Mouse (Mus musculus): Measurements from ENCODE around the gene Asxl2.
"Not testable (repeated sequence)": the region's sequence is repeated elsewhere in the genome, so short reads cannot be mapped to it uniquely, and the experiment has no call there.

Gene Asxl2

DNA sequence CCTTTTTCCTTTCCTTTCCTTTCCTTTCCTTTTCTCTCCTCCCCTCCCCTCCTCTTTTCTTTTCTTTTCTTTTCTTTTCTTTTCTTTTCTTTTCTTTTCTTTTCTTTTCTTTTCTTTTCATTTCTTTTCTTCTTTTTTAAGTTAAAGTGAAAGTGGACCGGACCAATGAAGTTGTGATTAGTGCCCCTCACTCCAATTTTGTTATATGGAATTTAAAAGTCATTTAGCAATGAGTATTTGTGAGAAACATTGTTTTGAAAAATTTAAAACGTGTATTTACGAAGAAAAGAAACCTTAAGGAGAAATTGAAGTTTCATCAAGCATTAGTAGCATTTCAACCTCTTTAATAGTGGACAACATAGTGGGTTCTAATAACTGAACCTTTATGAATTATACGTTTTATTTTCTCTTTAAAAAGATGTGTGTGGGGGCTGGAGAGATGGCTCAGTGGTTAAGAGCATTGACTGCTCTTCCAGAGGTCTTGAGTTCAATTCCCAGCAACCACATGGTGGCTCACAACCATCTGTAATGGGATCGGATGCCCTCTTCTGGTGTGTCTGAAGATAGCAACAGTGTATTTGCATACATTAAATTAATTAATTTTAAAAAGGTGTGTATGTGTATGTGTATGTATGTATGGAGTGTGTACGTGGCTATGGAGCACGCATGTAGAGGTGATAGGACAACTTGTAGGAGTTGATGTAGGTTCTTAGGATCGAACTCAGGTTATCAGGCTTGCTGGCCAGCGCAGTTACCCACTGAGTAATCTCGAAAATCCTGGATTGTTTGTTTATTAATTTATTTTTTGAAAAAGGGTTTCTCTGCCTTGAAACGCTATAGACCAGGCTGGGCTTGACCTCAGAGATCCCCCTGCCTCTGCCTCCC is 1.5 kb downstream of the Asxl2 start:
- no peak for DNase-seq (ENCODE audit: low read depth, low spot score)

DNA sequence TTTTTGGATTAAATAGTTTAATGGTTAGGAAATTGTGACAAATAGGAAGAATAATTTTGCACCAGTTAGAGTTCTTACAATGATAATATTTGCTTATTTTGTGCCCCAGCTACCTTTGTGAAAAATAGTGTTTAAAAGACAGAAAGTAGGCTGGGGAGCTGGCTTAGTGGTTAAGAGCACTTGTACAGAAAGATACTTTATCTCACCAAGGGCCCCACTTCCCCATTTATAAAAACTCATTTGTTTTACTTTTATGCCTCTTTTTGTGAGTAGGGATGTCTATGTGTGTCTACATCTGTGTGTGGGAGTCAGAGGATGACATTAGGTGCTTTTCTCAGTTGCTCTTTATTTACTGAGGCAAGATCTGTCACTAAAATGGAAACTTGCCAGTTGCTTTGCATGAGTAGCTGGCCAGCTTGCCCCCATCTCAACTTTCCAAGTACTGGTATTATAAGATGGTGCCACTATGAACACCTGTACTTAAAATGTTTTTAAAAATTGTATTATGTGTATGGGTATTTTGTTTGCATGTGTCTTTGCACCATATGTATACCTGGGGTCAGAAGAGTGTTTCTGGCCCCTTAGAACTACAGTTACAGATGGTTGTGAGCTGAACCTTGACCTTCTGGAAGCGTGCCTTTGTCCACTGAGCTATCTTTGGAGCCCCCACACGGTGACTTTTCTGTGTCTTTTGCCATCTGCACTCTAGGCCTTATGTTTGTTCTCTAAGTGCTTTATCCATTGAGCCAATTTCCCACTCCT is 3.2 kb downstream of the Asxl2 start:
- no peak for DNase-seq (ENCODE audit: low read depth, low spot score)

DNA sequence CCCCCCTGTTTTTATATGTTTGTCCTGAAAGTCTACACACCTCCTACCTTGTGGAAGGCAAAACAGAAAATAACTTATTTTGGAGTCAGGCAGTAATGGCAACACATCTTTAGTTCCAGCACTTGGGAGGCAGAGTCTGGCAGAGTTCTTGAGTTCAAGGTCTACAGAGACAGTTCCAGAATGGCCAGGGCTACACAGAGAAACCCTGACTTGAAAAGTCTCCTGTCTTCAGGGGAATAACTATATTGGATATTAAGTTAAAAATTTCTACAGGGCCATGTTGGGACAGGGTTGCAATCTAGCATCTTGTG is 3.7 kb downstream of the Asxl2 start:
- no peak for DNase-seq (ENCODE audit: low read depth, low spot score)

DNA sequence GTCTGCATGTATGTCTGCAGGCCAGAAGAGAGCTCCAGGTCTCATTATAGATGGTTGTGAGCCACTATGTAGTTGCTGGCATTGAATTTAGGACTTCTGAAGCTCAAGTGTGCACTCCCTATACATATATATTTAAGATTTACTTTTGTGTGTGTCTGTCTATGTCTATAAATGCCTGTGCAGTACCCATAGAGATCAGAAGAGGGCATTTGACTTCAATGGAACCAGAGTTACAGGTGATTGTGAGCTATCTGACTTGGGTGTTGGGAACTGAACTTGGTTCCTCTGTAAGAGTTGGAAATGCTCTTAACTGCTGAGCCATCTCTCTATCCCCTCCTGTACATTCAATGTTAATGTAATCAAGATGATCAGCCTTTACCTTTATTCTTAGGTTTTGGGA is 4.3 kb downstream of the Asxl2 start:
- DNase-seq (ENCODE audit: low read depth, low spot score), result peak; percentile 62

DNA sequence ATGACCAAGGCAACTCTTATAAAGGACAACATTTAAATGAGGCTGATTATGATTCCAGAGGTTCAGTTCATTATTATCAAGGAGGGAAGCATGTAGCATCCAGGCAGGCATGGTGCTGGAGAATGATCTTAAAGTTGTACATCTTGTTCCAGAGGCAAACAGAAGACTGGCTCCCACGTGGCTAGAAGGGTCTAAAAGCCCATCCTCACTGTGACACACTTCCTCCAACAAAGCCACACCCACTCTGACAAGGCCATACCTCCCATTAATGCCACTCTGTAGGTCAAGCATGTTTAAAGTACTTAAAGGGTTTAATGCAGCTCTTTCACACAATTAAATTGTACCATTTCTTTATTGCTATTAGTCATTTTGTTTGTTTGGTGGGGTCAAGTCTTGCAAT is 7.1 kb downstream of the Asxl2 start:
- peak; percentile 47 for DNase-seq (ENCODE audit: low read depth, low spot score)

DNA sequence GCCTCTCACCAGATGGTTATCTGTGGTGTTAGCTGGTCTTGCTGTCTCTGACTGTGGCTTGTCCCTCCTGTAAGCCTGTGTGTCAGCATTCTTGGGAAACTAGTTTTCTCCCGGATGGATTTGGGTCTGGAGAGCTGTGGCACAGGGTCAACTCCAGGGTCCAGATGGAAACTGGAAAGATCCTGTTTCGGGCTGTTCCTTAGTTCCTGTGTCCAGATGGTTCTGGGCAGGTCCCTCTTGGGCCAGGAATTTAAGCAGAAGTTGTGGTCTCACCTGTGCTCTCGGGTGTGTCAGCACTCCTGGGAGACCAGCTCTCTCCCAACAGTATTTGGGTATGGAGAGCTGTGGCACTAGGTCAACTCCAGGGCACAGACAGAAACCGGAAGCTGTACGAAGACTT is 9.8 kb downstream of the Asxl2 start:
- DNase-seq (ENCODE audit: low read depth, low spot score), result peak; percentile 59

DNA sequence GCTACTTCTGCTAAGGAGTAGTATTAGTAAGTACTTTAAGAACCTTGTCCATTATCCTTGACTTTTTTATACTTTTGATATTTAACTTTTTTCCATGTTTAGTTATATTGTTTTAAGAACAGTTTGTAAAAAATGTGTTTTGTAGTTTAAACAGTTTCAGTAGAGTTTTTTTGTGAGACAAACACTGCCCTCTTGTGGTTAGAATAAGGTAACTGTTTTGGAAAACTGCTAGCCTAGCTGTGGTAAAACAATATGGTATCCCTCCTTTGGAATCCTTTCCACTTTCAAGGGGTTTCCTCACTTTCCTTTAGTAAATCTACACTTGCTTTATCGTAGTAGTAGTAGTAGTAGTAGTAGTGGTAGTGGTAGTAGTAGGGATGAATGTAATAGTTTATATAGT is 11.2 kb downstream of the Asxl2 start:
- peak; percentile 50 for DNase-seq (ENCODE audit: low read depth, low spot score)

DNA sequence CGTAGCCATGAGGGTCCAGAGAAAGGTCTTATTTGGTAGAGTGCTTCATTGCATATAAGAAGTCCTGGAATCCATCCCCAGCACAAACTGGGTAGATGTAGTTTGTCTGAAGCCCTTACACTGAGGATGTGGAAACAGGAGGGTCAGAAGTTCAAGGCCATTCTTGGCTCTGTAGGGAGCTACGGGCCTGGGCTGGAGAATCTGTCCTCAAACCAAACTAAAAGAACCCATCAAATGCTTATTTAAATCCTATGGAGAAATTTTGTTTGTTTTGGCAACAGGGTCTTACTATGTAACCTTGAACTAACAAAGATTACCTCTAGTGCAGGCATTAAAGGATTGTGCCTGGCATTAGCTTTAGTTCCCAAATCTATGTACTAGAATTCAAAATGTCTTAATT is 14.3 kb downstream of the Asxl2 start:
- DNase-seq (ENCODE audit: low read depth, low spot score), result peak; percentile 51

DNA sequence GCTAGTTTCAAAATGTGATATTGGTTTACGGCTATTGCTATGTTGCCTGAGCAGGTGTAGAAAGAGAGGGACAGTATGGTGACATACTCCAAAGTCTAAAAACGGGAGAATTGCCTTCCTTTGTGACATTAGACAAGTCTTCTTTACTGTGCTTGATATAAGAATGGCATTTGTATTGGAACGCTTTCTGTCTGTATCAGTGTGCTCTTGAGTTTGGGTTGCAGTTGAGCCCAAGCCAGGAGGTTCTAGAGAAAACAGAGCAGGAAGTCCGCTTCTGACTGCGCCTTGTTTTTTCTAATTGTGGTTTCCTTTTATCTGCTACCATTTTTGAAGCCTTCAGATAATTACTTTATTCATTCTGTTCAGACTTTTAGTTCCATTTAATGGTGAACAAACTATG is 14.7 kb downstream of the Asxl2 start:
- DNase-seq (ENCODE audit: low read depth, low spot score), result no peak

DNA sequence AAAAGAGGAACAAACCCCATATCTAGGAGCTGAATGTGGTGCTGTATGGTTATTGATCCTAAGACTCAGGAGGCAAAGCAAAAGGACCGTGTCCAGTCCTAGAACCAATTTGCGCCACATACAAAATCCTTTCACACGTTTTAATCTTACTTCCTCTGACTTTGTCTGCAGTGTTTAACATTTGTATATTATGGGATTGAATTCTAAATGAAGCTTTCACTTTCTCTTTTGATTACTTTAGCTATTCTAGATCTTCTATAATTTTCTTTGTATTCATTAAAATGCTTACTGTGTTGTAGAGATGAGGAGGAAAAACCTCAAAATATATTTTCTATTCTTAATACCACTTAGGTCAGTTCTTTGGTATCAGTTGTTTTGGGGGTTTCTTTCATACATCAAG is 26.9 kb downstream of the Asxl2 start:
- DNase-seq (ENCODE audit: low read depth, low spot score), result no peak

DNA sequence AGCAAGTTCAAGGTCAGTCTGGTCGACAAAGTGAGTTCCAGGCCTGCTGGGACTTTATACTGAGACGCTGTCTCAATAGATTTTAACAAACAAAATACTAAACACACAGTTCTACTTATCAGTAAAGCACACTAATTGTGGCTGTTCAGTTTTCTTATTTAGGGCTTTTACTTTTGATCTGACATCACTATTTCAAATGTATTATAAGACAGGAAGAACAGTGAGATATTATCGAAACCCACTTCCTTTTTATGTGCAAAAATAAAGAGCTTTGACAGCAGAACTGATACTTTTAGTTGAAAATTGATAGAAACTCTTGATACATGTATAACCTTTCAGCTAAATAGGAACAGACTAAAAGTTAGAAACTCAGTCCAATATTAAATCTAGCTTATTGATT is 36.4 kb downstream of the Asxl2 start:
- DNase-seq (ENCODE audit: low read depth, low spot score), result no peak

DNA sequence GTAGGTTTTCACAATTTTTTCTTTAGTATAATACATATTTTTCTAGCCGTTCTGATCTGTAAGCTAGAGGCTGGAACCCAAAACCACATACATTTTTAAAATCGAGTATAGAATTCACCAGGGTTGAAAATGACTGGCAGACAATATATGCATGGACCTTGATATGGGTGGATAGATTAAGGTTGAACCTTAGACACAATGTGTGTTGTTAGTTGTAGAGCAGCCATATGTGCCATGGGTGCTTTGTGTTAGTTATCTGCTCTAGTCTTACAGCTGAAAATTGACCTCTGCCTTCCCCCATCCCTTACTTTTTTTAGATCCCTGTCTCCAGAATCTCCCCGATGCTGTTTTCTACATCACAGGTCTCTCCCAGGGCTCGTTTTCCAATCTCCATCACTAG is 73.0 kb downstream of the Asxl2 start:
- no peak for DNase-seq (ENCODE audit: low read depth, low spot score)

DNA sequence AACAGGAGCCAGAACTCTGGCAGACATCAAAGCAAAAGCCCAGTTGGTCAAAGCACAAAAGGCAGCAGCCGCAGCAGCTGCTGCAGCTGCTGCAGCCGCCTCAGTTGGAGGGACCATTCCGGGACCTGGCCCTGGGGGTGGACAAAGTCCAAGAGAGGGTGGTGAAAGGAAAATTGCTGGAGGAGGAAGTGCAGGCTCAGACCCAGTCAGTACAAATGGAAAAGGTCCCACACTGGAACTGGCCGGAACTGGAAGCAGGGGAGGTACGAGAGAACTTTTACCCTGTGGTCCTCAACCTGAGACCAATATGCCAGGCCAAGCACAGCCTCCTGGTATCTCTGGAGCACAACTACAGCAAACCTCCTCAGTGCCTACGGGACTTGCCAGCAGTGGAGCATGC is 73.4 kb downstream of the Asxl2 start:
- DNase-seq (ENCODE audit: low read depth, low spot score), result no peak

DNA sequence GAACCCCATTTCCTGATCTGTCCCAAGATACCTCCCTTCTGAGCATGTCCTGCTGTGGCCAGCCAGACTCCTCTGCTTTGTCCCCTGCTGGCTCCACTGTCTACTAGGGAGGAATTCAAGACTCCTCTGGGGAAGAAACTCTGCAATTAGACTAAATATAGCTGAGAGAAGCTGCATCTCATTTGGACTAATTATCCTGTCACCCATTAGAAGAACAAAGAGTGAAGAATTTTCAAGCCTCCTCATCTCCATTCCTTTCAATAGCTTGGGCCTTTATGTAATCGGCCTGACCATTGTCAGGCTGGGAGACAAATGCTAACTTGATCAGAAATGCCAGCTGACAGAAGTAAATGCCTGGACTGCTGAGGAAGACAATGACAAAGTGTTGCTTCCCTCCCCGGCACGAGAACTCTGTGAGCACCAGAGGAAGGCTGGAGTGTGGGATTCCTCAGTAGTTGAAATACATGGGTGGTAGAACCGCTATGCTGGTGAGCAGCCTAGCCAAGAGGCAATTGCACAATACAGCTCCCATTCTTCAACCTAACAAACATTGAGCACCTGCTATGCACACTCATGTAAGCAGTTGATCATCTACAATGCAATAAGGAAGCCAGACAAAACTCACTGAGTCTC is 92.1 kb downstream of the Asxl2 start:
- DNase-seq (ENCODE audit: low read depth, low spot score), result peak; percentile 18

DNA sequence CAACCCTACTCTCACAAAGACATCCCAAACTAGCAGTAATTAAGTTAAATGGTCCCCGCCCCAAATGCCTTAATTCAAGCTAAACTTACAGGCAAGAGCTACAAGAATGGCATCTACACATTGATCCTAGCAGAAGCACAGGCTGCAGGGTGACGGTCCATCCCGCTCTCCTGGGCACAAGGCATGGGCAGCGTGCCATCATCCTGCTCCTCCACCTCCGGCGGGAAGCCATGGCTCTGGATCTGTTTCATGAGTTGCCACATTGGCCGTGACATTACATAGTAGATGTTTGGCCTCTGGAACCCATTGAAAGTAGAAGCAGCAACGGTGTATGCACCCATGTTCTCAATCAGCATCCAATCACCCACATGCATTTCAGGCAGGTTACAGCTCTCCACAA is 95.1 kb downstream of the Asxl2 start:
- DNase-seq (ENCODE audit: low read depth, low spot score), result not testable (repeated sequence)

DNA sequence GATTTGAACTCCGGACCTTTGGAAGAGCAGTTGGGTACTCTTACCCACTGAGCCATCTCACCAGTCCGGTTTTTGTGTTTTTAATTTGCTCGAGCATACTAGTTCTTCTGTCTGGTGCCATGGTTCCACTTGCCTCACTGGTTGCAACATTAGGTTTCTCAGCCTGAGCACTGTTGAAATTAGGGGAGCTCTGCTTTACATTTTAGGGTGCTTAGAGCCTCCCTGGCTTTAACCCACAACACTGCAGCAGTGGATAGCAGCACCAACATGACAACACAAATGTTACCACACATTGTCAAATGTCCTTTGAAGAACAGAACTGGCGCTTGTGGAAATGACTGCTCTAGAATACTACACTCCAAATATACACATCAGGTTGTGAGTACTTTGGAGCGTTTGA is 98.9 kb downstream of the Asxl2 start:
- no peak for DNase-seq (ENCODE audit: low read depth, low spot score)

DNA sequence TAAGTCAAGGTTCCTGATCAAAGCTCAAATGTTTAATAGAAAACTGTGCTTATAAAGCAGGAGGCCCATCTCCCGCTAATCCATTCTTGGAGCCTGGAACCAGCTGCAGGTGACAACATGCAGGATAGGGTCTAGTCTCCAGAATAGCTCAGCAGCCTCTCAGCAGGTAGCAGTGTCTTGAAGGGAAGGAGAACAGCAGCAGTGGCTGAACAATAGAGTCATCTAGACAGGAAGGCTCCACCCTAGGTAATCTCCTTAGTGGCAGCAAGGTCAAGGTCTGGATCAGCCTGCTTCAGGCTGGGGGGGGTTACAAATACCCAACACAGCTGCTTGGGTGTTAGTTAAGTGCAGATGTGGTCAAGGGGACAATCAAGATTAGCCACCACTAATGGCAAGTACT is 108.8 kb downstream of the Asxl2 start:
- DNase-seq (ENCODE audit: low read depth, low spot score), result peak; percentile 62

DNA sequence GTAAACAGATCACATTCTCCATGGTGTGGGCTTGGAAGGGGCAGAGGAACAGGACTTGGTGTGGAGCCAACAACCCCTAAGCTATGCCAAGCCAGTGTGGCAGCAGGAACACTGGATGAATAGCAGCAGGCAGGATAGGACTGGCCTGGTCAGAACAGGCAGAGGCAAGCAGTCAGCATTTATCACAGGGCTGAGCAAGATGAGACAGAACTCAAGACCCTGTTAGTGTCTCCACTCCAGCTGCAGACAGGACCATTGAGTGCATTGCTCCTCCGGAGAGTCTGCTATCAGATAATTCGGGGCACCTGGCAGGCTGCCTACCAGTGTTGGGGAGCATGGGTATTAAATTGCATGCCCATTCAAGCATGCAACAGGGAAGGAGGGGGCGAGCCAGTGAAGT is 111.0 kb downstream of the Asxl2 start:
- DNase-seq (ENCODE audit: low read depth, low spot score), result no peak

DNA sequence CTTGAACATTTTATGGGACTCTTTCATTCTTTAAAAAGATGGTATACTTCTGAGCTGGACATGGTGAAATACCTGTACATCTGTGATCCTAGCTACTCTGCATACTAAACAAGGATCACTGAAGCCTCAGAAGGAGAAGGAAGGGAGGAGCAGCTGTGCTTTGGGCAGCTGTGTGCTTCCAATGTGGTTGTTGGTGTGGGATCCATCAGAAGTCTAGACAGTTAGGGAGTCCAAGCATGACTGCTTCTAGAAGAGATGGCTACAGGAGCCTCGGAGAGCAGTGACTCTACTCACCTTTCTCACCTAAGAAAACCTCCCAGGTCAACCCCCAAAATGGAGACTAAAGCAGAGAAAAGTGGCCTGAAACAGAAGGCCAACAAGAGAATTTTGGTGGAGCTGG is 111.4 kb downstream of the Asxl2 start:
- no peak for DNase-seq (ENCODE audit: low read depth, low spot score)

DNA sequence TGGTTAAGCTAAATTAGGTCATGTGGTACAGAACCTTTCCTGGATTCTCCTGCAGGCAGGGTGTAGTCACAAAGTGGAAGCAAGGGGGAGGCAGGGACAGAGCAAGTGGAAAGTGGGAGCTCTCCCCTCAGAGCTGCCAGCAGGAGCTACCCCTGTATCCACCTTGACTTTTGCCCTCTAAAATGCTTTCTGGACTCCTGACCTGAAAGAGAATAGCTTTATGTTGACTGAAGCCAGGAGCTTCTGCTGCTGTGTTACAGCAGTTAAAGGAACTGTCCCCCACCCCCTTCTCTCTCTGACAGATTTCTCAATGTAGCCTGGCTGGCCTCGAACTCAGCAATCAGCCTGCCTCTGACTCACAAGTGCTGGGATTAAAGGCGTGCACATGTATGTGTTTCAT is 112.9 kb downstream of the Asxl2 start:
- DNase-seq (ENCODE audit: low read depth, low spot score), result peak; percentile 27

DNA sequence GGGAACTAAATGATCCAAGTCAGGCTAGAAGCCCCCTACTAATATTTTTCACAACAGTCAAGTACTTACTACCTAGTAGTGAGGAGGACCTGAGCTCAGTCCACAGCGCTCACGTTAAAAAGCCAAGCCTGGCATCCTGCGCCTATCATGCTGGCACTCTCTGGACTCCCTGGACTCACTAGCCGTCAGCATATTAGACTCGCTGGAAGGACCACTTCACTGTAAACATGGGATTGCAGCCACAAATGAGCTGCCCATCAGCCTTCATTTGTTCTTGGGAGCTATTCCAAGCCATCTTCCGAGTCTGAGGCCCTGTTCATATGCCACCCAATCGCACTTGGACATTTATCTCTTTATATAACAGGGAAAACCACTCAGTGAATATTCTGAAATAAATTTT is 114.2 kb downstream of the Asxl2 start:
- DNase-seq (ENCODE audit: low read depth, low spot score), result no peak

DNA sequence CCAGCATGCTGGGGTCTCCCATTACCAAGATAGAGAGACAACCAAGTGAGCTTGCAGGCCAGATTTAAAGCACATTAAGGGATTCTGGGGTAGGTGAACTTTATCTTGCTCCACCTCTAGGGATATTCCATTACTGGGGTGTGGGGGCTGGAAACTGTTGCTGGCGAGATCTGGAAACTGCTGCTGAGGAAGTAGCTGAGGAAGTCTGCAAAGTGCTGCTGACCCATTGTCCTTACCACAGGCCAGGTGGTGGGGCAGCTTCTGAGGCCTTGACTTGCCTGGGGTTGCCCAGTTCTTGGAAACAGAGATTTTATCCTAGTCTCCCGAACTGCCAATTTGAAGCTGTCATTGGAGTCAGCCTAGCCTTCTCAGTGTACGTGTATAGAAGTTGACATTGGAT is 118.8 kb downstream of the Asxl2 start:
- DNase-seq (ENCODE audit: low read depth, low spot score), result no peak

DNA sequence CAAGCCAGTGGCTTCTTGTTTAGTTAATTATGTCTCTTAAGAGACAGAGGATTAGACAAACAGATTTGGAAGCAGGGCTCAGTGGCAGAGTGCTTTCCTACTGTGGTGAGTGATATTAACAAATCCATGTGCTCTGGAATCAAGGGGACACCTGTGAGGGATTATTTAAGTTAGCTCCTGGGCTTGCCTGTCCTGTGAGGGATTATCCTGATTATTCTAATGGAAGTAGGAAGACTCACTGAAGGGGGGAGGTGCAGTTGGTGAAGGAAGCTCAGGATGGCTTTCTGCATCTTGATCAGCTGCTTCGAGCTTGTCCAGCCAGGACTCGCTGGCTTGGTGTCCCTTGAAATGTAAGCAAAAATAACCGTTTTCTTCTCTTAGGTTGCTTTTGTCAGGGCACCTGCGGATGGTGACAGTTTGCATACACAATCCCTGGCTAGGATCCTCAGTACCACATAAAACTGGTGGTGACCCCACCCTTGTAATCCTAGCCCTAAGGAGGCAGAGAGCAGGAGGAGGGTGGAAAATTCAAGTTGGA is 119.5 kb downstream of the Asxl2 start:
- no peak for DNase-seq (ENCODE audit: low read depth, low spot score)
